Mouse (Mus musculus) spleen, postnatal 10 days (tissue): Measurements from ENCODE around the gene Olfr914.

Experiments
- DNase-seq, 2 experiments: peaks; one replicate each; pipeline ENCODE4 v3.0.0; 2021 to 2022; ENCODE audit warnings: low spot score in 2 of 2

The Olfr914 gene

DNA sequence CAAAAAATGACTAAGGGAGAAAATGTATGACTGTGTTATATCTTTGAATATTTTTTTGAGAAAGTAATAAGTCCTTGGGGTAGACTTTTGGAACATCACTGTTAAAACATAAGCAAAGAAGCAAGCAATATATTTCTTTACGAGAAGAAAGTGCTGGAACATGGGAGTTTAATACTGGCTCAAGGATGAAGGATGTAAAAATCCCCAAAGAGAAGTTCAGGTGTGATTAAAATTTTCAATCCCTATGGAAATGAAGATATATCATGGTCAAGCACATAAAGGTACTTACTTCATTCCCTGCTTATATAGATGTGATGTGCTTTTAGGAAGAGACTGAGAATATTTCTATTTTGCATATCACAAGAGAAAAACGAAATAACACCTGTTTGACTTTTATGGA is at the start of gene Olfr914:
Gene Olfr914 (plus strand): TSS at position 301 of the 400 bp plus-strand sequence.
- no peak for DNase-seq

DNA sequence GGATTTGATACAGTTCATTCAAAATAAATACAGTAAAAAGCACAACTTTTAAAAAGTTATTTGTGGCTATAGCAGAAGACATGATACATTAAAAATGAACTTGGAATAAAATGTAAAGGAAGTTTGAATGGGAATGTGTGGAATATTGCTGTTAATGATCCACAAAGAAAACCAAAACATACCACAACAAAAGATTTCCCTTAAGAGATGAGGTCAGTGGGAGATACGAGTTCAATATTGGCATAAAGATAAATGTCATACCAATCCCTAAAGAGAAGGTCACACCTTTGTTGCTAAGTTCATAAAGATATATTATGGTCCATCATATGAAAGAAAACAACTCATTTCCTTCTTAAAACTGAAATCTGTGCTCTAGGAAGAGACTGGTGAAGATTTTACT is 25.0 kb upstream of the Olfr914 start, which contains the start of gene Olfr912:
Gene Olfr912 (plus strand): TSS at position 301 of the 400 bp plus-strand sequence.
- DNase-seq = no peak

GRCm38 (mm10) chr9:38591056-38591455 is 13.8 kb upstream of the Olfr914 start:
- no peak for DNase-seq

GRCm38 (mm10) chr9:38592459-38592858 is 12.4 kb upstream of the Olfr914 start, which contains the start of gene Olfr913:
Gene Olfr913 (plus strand): TSS chr9:38592759.
- DNase-seq = no peak

DNA sequence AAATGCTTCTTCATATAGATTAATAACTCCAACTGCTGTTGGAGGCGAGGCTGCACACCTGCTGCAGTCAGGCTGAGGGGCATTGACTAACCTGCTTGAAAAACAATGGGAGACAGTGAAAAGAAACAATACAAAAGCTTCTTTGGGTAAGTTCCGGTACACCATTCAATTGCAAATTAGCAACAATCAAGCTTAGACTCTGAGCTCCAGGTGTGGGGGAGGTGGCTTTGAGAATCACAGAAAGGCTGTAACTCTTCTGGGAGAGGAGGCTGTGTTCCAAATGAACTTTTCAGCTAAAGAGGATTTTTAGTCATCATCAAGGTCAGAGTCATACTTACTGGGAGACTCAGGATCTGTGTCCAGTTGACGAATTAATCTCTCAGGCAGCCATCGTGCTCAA is 27.5 kb downstream of the Olfr914 start:
- DNase-seq = no peak

DNA sequence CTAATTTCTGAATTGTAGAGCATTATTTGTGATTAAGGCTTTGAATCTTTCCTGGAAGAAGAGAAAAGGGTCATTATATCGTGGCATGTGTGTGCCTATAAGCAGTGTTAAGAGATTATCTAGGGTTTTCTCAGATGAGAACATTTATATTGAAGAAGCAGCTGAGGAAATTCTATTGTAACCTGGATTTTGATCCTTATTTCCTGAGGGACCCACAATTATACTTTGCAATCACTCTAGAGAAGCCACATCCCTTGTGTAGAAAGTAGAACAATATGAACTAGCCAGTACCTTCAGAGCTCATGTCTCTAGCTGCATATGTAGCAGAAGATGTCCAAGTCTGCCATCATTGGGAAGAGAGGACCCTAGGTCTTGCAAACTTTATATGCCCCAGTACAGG is 54.9 kb downstream of the Olfr914 start, which contains the start of gene Olfr916:
Gene Olfr916 (minus strand): TSS at position 101 of the 400 bp plus-strand sequence.
- no peak for DNase-seq
